Mouse (Mus musculus) retina, postnatal 7 days (tissue): ENCODE measurements around the gene Fndc3c1.
A peak's percentile ranks its signal among the peaks of the same experiment; 100 is the strongest.
"Not testable (repeated sequence)": the region's sequence is repeated elsewhere in the genome, so short reads cannot be mapped to it uniquely, and the experiment has no call there.

Source experiments
- DNase-seq: peaks from one replicate; pipeline ENCODE4 v3.0.0-alpha.2; 2012; ENCODE audit warnings: low read depth, low spot score

Gene Fndc3c1

DNA sequence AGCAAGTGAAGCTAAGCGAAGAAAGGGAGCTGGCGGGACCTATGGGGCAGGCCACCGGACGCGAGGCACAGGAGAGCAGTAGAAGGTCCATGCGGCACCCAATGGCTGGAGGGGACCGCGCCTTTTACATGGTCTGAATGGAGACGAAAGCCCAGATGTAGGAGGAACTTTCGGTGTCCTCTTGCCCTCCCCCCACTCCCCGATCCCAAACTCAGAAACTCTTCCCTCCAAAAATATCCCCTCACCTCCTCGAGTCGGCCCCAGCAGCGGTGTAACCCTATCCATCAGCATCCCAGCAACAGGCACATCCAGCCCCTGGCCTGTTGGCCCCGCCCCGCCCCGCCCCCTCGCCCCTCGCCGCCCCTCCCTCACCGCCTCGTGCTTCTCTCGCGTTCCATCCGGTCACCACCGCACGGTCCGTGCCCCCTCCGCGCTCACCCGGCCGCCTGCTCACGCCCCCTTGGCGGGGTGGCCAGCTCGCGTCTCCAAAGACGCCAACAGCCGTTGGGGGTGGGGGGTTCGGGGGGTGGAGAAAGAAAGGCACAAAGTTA is at the start of gene Fndc3c1:
Gene Fndc3c1 (minus strand): TSS at position 301 of the 551 bp plus-strand sequence.
- no peak for DNase-seq

DNA sequence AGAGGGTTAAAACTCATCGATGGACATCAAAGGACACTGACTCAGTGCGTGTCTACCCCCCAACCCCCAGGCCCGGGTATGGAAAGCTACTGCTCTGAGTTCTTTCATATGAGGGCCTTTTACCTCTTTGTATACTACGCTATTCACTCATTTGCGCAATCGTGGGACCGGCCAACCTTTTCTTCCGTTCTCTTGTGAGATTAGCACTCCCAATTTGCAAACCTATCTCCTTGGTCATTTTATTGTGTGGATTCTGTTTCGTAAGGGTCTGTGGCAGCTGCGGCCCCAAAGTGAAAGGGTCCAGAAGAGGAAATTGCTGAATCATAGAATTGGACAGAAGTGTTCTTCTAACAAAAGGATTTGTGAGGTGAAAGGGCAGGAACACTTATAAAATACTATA is 1.2 kb upstream of the Fndc3c1 start:
- DNase-seq = no peak

DNA sequence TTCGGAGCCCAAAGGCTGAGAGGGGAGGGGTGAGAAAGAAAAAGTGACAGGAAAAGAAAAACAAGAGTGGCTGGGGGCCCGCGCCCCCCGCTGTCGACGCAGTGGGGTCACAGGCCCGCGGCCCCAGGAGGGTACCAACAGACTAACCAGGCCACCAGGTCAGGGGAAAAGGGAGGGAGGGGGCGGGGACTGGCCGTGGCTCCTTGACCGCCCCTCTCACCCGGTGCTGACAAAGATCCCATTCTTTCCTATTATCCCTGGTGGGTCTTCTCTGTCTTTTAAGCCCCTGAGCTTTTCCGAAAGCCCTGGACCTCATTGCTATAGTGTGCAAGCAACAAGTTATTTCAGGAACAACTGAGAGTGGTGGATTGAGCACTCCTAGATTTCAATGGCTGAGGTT is 470 bp upstream of the Fndc3c1 start:
- DNase-seq = no peak

DNA sequence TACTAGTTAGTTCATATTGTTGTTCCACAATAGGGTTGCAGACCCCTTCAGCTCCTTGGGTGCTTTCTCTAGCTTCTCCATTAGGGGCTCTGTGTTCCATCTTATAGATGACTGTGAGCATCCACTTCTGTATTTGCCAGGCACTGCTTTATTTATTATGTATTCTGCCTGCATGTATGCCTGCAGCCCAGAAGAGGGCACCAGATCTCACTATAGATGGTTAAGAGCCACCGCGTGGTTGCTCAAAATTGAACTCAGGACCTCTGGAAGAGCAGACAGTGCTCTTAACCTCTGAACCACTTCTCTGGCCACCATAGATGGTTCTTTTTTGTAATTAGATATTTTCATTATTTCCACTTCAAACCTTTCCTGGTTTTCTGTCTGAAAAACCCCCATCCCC is 5.3 kb downstream of the Fndc3c1 start:
- DNase-seq = not testable (repeated sequence)

DNA sequence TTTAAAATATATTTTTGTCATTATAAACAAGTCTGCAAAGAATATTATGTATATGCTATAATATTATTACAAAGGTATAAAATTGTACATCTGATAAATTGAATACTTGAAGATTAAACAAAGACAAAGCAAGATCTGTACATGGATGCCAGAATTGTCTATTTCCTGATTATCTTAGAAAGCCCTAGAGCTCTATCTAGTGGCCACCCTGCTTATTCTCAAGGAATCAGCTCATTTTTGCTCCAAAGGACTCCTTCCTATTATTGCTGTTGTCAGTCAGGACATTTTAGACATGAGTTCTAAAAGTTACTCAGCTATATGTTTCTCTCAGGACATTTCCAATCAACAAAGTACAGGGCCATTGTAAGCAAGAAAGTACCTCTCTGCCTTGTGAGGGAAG is 99.9 kb downstream of the Fndc3c1 start:
- DNase-seq = peak; percentile 0

DNA sequence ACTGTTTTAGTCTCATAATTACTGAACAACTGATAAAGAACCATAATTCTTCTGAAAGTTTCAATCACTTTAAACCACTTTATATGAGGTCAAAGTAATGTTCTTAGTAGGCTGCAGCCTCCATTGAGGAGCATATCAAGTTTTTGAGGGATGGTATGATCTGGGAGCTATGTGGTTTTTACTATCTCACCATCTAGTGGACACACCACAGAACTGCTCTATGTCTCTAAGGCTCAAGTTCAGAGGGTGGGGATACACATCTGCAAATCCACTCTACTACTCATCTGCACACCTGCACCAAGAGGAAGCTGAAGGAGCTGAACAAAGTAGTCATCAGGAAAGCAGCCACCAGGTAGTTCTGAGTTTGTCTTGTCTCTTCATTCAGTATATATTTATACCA is 104.6 kb downstream of the Fndc3c1 start:
- no peak for DNase-seq
